Mouse (Mus musculus) olfactory bulb, adult 2 months (tissue): ENCODE measurements around the gene Endod1.

Source experiments
- CTCF ChIP-seq: fragments of 200-500 bp; IDR thresholded peaks from 2 replicates; pipeline ENCODE4 v1.5.1; 2012; ENCODE audit warnings: low read depth, mild to moderate bottlenecking, low read length, moderate library complexity; ENCODE audit not compliant: insufficient read depth
- POLR2A ChIP-seq: fragments of 200-500 bp; IDR thresholded peaks from 2 replicates; pipeline ENCODE4 v1.6.1; 2012; ENCODE audit warnings: mild to moderate bottlenecking, low read depth, low read length, moderate library complexity; ENCODE audit not compliant: insufficient read depth

GRCm38 (mm10) chr9:14394956-14395561 lies 13.8 kb upstream of the Endod1 start:
- TF ChIP-seq CTCF (no peak), POLR2A (no peak)
